Mouse (Mus musculus) CD4-positive, CD25-positive, alpha-beta regulatory T cell, adult 2 months (primary cell): Measurements from ENCODE around the gene Mob3c.

Source experiments
- DNase-seq: peaks from one replicate; pipeline ENCODE4 v3.0.0-alpha.2; 2012; ENCODE audit warnings: low read depth, low spot score

Gene Mob3c

GRCm38 (mm10) chr4:115878828-115879227 is 50.9 kb downstream of the Mob3c start:
- DNase-seq = no peak

DNA sequence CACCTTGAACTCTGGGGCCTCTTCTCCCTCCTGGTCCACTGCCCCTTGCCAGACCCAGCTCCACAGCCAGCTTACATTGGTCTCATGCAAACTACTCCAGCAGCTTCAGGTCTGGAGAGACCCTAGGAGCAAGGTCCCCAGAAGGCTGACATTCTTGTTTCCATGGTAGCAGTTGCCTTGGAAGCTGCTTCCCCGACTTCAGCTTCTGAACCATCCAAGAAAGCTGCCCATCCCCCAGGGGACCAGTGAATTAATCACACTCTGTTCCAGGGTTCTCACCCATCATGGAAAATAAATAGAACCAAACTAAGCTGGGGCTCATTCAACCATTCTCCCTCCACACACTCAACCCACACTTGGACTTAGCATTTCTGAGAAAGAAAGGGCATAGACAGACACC is 53.3 kb downstream of the Mob3c start:
- no peak for DNase-seq

DNA sequence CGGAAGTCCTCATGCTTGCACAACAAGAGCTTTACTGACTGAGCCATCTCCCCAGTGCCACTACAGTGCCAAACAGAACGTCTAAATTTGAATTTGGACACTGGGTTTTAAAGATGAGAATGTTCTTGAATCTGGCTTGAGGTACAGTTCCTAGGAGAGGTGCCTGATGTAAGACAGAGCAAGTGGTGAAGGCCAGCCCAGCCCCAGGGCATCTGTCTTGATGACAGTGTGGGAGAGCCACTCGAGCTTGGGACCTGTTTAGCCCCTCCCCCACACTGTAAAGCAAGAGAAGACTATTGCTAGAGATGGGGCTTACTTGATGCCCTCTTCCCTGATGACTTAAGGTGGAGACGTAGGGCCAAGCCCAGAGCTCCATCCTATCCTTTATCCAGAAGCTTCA is 54.3 kb downstream of the Mob3c start:
- no peak for DNase-seq

GRCm38 (mm10) chr4:115884022-115884421 is 56.1 kb downstream of the Mob3c start, which contains the start of gene Kncn:
Gene Kncn (plus strand): TSS chr4:115884400.
- no peak for DNase-seq
